Mouse (Mus musculus) C2C12 (cell line): ENCODE data around the gene Ubald1.

Experiments
- CEBPB ChIP-seq: IDR thresholded peaks from one replicate; pipeline ENCODE4 v1.6.1; 2011; ENCODE audit warnings: low read depth, mild to moderate bottlenecking, control low read depth, moderate library complexity
- CTCF ChIP-seq: IDR thresholded peaks from one replicate; pipeline ENCODE4 v1.5.1; 2011; ENCODE audit not compliant: control insufficient read depth, insufficient read depth, insufficient read length
- MAX ChIP-seq: IDR thresholded peaks from one replicate; pipeline ENCODE4 v1.6.1; 2011; ENCODE audit warnings: mild to moderate bottlenecking, control low read depth
- MYOD1 ChIP-seq: IDR thresholded peaks from one replicate; pipeline ENCODE4 v1.6.1; 2011; ENCODE audit warnings: low read depth; ENCODE audit not compliant: control insufficient read depth, insufficient read length
- MYOG ChIP-seq: IDR thresholded peaks from one replicate; pipeline ENCODE4 v1.6.1; 2011; ENCODE audit not compliant: control insufficient read depth, insufficient read length; ENCODE audit errors: extremely low read depth

DNA sequence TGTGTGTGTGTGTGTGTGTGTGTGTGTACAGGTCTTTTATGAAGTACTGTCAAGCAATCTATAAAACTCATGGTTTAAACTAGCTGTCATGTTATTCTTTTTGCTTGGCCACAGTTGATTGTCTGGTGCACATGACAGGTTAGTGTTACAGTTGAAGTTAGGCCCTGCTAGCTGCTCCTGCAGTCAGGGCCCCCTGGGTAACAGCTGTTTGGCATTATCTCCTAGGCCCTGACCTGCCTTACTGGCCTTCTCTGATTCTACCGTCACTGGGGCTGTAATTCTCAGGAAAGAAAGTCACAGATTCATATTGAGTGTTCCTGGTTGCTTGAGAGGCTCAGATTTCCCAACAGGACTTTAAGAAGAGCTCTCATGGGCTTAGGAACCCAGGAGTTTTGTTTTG lies 25.5 kb upstream of the Ubald1 start:
- TF ChIP-seq MYOG = no peak
- no peak for TF ChIP-seq CTCF
- TF ChIP-seq CEBPB = no peak
- no peak for TF ChIP-seq MAX
- TF ChIP-seq MYOD1 = no peak
